Mouse (Mus musculus): Measurements from ENCODE around the gene Chchd5. TPM values are rescaled to one million over a fixed set of nuclear protein-coding genes. Genes with fewer than 3 reads are reported as not detected.
A peak's percentile ranks its signal among the peaks of the same experiment; 100 is the strongest.

The Chchd5 gene
- total RNA-seq, 1 experiment, result 37.0 TPM

- in situ Hi-C loops (cut with MboI; ENCODE audit: low sequenced_read_pairs in 2 of 2, unreplicated experiment in 2 of 2), result loop anchor here in 1 of 2 experiments (25.0 kb wide), 2 partner anchors 1306 to 1881 kb away; partner anchors contain the start of genes Ciao1 and Tmem127
- Histone ChIP-seq H3K4me1 (ENCODE audit: control insufficient read depth in 2 of 2, insufficient read depth in 2 of 2, low read length in 2 of 2, poor library complexity in 1 of 2) (peaks cover 0 to 7% of the 10 kb centered on the region in 2 experiments; a peak in 1 of 4 replicates), H3K9ac (ENCODE audit: insufficient read depth, low read depth, low read length, poor library complexity, severe bottlenecking) (no peak overlapping the region), H3K36me3 (ENCODE audit: control insufficient read depth, insufficient read depth, low read length, poor library complexity, severe bottlenecking) (peaks cover 72% of the 10 kb centered on the region), H3K4me3 (ENCODE audit: insufficient read depth in 1 of 2, low read depth in 1 of 2, low read length in 2 of 2, poor library complexity in 1 of 2, severe bottlenecking in 1 of 2) (no peak overlapping the region), H3K27ac (ENCODE audit: insufficient read depth, low read depth, low read length, poor library complexity, severe bottlenecking) (no peak overlapping the region), H3K9me3 (ENCODE audit: control insufficient read depth, insufficient read depth, low read depth, low read length) (no peaks in the 10 kb centered on the region)
- DNase-seq (ENCODE audit: low read depth, low spot score), result no peak
- TF ChIP-seq HCFC1 (IDR thresholded peaks at IDR 0.05; ENCODE audit: borderline replicate concordance, insufficient read depth, low read length) (no peak), MAFK (IDR thresholded peaks at IDR 0.05; ENCODE audit: insufficient read depth, low read depth, low read length) (no peak), ZC3H11A (IDR thresholded peaks at IDR 0.05; ENCODE audit: borderline replicate concordance, low read depth, low read length) (no peak), ZNF384 (IDR thresholded peaks at IDR 0.05; ENCODE audit: low read depth, low read length) (no peak), CHD2 (IDR thresholded peaks at IDR 0.05; ENCODE audit: low read depth, low read length) (no peak)
Observed at GRCm38 (mm10) chr2:129118061-129118460, 11.4 kb upstream of the Chchd5 start.

DNA sequence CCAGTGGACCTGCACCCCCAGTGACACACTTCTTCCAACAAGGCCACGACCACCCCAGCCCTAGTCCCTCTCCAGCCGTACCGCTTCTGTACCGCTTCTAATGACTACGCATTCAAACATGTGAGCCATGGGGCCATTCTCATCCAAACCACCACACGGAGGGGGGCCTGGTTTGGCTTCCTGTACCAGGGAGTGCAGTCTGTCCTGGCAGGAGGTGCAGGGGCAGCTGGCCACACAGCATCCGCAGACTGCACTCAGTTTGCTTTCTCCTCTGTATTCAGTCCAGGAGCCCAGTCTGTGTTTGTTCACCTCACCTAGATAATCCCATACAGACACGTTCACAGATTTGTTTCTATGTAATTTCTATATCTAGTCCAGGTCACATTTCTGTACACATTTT lies 7.5 kb upstream of the Chchd5 start:
- Histone ChIP-seq H3K36me3 (ENCODE audit: control insufficient read depth, insufficient read depth, low read length, poor library complexity, severe bottlenecking) (peaks cover 69% of the 10 kb centered on the region), H3K4me3 (ENCODE audit: insufficient read depth in 1 of 2, low read depth in 1 of 2, low read length in 2 of 2, poor library complexity in 1 of 2, severe bottlenecking in 1 of 2) (no peak overlapping the region), H3K27ac (ENCODE audit: insufficient read depth, low read depth, low read length, poor library complexity, severe bottlenecking) (no peak overlapping the region), H3K9ac (ENCODE audit: insufficient read depth, low read depth, low read length, poor library complexity, severe bottlenecking) (no peak overlapping the region), H3K4me1 (ENCODE audit: control insufficient read depth in 2 of 2, insufficient read depth in 2 of 2, low read length in 2 of 2, poor library complexity in 1 of 2) (peaks cover 0 to 7% of the 10 kb centered on the region in 2 experiments; a peak in 1 of 4 replicates), H3K9me3 (ENCODE audit: control insufficient read depth, insufficient read depth, low read depth, low read length) (no peaks in the 10 kb centered on the region)
- no peak for DNase-seq (ENCODE audit: low read depth, low spot score)
- in situ Hi-C loops (cut with MboI; ENCODE audit: low sequenced_read_pairs in 2 of 2, unreplicated experiment in 2 of 2), result loop anchor here in 1 of 2 experiments (25.0 kb wide), 2 partner anchors 1310 to 1885 kb away; partner anchors contain the start of genes Ciao1 and Tmem127
- TF ChIP-seq HCFC1 (IDR thresholded peaks at IDR 0.05; ENCODE audit: borderline replicate concordance, insufficient read depth, low read length) (no peak), MAFK (IDR thresholded peaks at IDR 0.05; ENCODE audit: insufficient read depth, low read depth, low read length) (no peak), ZNF384 (IDR thresholded peaks at IDR 0.05; ENCODE audit: low read depth, low read length) (no peak), CHD2 (IDR thresholded peaks at IDR 0.05; ENCODE audit: low read depth, low read length) (no peak)

GRCm38 (mm10) chr2:129129987-129130545 lies 566 bp downstream of the Chchd5 start:
- peak overlapping the region; percentile 74 to 88 for H3K4me3 ChIP-seq (ENCODE audit: insufficient read depth in 1 of 2, low read depth in 1 of 2, low read length in 2 of 2, poor library complexity in 1 of 2, severe bottlenecking in 1 of 2)
- no peaks in the 10 kb centered on the region for H3K9me3 ChIP-seq (ENCODE audit: control insufficient read depth, insufficient read depth, low read depth, low read length)
- in situ Hi-C loops (cut with MboI; ENCODE audit: low sequenced_read_pairs in 2 of 2, unreplicated experiment in 2 of 2), result no loop called here
- TF ChIP-seq ZNF384 (IDR thresholded peaks at IDR 0.05; ENCODE audit: low read depth, low read length) (no peak), ZC3H11A (IDR thresholded peaks at IDR 0.05; ENCODE audit: borderline replicate concordance, low read depth, low read length) (no peak), CHD2 (IDR thresholded peaks at IDR 0.05; ENCODE audit: low read depth, low read length) (no peak), HCFC1 (IDR thresholded peaks at IDR 0.05; ENCODE audit: borderline replicate concordance, insufficient read depth, low read length) (no peak), MAFK (IDR thresholded peaks at IDR 0.05; ENCODE audit: insufficient read depth, low read depth, low read length) (no peak)
- DNase-seq (ENCODE audit: low read depth, low spot score), result no peak
- H3K9ac ChIP-seq (ENCODE audit: insufficient read depth, low read depth, low read length, poor library complexity, severe bottlenecking), result peak overlapping the region; percentile 73
- peak overlapping the region; percentile 65 for H3K27ac ChIP-seq (ENCODE audit: insufficient read depth, low read depth, low read length, poor library complexity, severe bottlenecking)
- H3K4me1 ChIP-seq (ENCODE audit: control insufficient read depth in 2 of 2, insufficient read depth in 2 of 2, low read length in 2 of 2, poor library complexity in 1 of 2), result peaks cover 0 to 6% of the 10 kb centered on the region in 2 experiments; a peak in 2 of 4 replicates
- peaks cover 40% of the 10 kb centered on the region for H3K36me3 ChIP-seq (ENCODE audit: control insufficient read depth, insufficient read depth, low read length, poor library complexity, severe bottlenecking)

GRCm38 (mm10) chr2:129130776-129131175 lies 1.3 kb downstream of the Chchd5 start:
- Histone ChIP-seq H3K9ac (ENCODE audit: insufficient read depth, low read depth, low read length, poor library complexity, severe bottlenecking) (peak overlapping the region; percentile 73; the same call in 1 of the 2 replicates), H3K9me3 (ENCODE audit: control insufficient read depth, insufficient read depth, low read depth, low read length) (no peaks in the 10 kb centered on the region), H3K4me1 (ENCODE audit: control insufficient read depth in 2 of 2, insufficient read depth in 2 of 2, low read length in 2 of 2, poor library complexity in 1 of 2) (peaks cover 0 to 6% of the 10 kb centered on the region in 2 experiments; a peak in 2 of 4 replicates), H3K27ac (ENCODE audit: insufficient read depth, low read depth, low read length, poor library complexity, severe bottlenecking) (peak overlapping the region; percentile 11; the same call in 1 of the 2 replicates), H3K4me3 (ENCODE audit: insufficient read depth in 1 of 2, low read depth in 1 of 2, low read length in 2 of 2, poor library complexity in 1 of 2, severe bottlenecking in 1 of 2) (peak overlapping the region; percentile 74 to 88; a peak in 2 of 4 replicates), H3K36me3 (ENCODE audit: control insufficient read depth, insufficient read depth, low read length, poor library complexity, severe bottlenecking) (peaks cover 33% of the 10 kb centered on the region)
- in situ Hi-C loops (cut with MboI; ENCODE audit: low sequenced_read_pairs in 2 of 2, unreplicated experiment in 2 of 2), result no loop called here
- TF ChIP-seq ZC3H11A (IDR thresholded peaks at IDR 0.05; ENCODE audit: borderline replicate concordance, low read depth, low read length) (no peak), MAFK (IDR thresholded peaks at IDR 0.05; ENCODE audit: insufficient read depth, low read depth, low read length) (no peak), CHD2 (IDR thresholded peaks at IDR 0.05; ENCODE audit: low read depth, low read length) (no peak), HCFC1 (IDR thresholded peaks at IDR 0.05; ENCODE audit: borderline replicate concordance, insufficient read depth, low read length) (no peak), ZNF384 (IDR thresholded peaks at IDR 0.05; ENCODE audit: low read depth, low read length) (no peak)
- DNase-seq (ENCODE audit: low read depth, low spot score), result no peak

Data from ES-E14 (cell line).